Mouse (Mus musculus) forebrain, embryonic 13.5 days (tissue): ENCODE data around the gene Cfd. TPM values are rescaled to one million over a fixed set of nuclear protein-coding genes. Genes with fewer than 3 reads are reported as not detected.

Source experiments
- ATAC-seq: fragments of 200-750 bp; cut with Nextera tagmentation; 2 replicates; pipeline ENCODE4 v1.8.0; 2017
- H3K27ac ChIP-seq: fragments of 300-500 bp; sonication (generic); 2 replicates; pipeline ENCODE4 v1.5.1; 2015; ENCODE audit warnings: inconsistent platforms, mild to moderate bottlenecking, moderate library complexity
- H3K27me3 ChIP-seq: fragments of 300-500 bp; sonication (generic); 2 replicates; pipeline ENCODE4 v1.6.1; 2015; ENCODE audit warnings: mild to moderate bottlenecking, inconsistent platforms
- H3K36me3 ChIP-seq: fragments of 300-500 bp; sonication (generic); 2 replicates; pipeline ENCODE4 v1.6.1; 2015; ENCODE audit warnings: mild to moderate bottlenecking, inconsistent platforms; ENCODE audit not compliant: poor library complexity, severe bottlenecking
- H3K4me1 ChIP-seq: fragments of 300-500 bp; sonication (generic); 2 replicates; pipeline ENCODE4 v1.6.1; 2015; ENCODE audit warnings: inconsistent platforms
- H3K4me2 ChIP-seq: fragments of 300-500 bp; sonication (generic); 2 replicates; pipeline ENCODE4 v1.6.1; 2015; ENCODE audit warnings: inconsistent platforms, mild to moderate bottlenecking, moderate library complexity
- H3K4me3 ChIP-seq: fragments of 300-500 bp; sonication (generic); 2 replicates; pipeline ENCODE4 v1.5.1; 2015; ENCODE audit warnings: mild to moderate bottlenecking, inconsistent platforms
- H3K9ac ChIP-seq: fragments of 300-500 bp; sonication (generic); 2 replicates; pipeline ENCODE4 v1.6.1; 2015; ENCODE audit warnings: mild to moderate bottlenecking, inconsistent platforms
- H3K9me3 ChIP-seq: fragments of 300-500 bp; sonication (generic); replicated peaks from 2 replicates; pipeline ENCODE4 v1.6.1; 2016; ENCODE audit warnings: inconsistent platforms
- WGBS: fragments of 180-500 bp; shearing (Covaris S2); methylation state at CpG from one replicate; pipeline ENCODE4 v1.1.7; 2015; 5-methylcytosine and 5-hydroxymethylcytosine counted together
- polyA plus RNA-seq: library from polyadenylated mRNA; unstranded; fragments of >200 nt; fragmentation: Nextera tagmentation; extraction: Ambion mirVana; gene quantifications from 2 replicates; pipeline ENCODE4 v1.2.1, GENCODE M21; 2015

Gene Cfd
- polyA plus RNA-seq, 1 experiment from 2014 or later = not detected

GRCm38 (mm10) chr10:79924998-79925784, 34.5 kb downstream of the Cfd start:
- Histone ChIP-seq H3K9ac (no peak overlapping the region), H3K4me2 (peak overlapping the region; percentile 93), H3K27me3 (peaks cover 41% of the 10 kb centered on the region), H3K9me3 (no peaks in the 10 kb centered on the region), H3K36me3 (no peaks in the 10 kb centered on the region), H3K27ac (no peak overlapping the region), H3K4me3 (no peak overlapping the region), H3K4me1 (peaks cover 44% of the 10 kb centered on the region)
- 13% methylated on average over 29 of the region's 29 CpGs for WGBS
- peak; percentile 3; the same call in 1 of the 2 replicates for ATAC-seq

GRCm38 (mm10) chr10:79925785-79926490, 35.3 kb downstream of the Cfd start:
- ATAC-seq = no peak
- peaks cover 5% of the 10 kb centered on the region; the same call in 1 of the 2 replicates for H3K36me3 ChIP-seq
- H3K9ac ChIP-seq = peak overlapping the region; percentile 88
- peak overlapping the region; percentile 93 for H3K4me2 ChIP-seq
- peaks cover 34% of the 10 kb centered on the region for H3K27me3 ChIP-seq
- WGBS = 9% methylated on average over 14 of the region's 15 CpGs
- H3K4me1 ChIP-seq = peaks cover 41% of the 10 kb centered on the region
- H3K4me3 ChIP-seq = peak overlapping the region; percentile 98
- no peaks in the 10 kb centered on the region for H3K9me3 ChIP-seq
- H3K27ac ChIP-seq = 0 out of 2 replicates have a peak overlapping the region, but pooled peaks have one; percentile 89

- Histone ChIP-seq H3K4me2 (peak within 1 kb of the TSS; percentile 93), H3K27me3 (peaks cover 26% of the 10 kb centered on the region), H3K27ac (peak within 1 kb of the TSS; percentile 89), H3K4me1 (peaks cover 34% of the 10 kb centered on the region), H3K4me3 (peak within 1 kb of the TSS; percentile 98), H3K9ac (peak within 1 kb of the TSS; percentile 88), H3K9me3 (no peaks in the 10 kb centered on the region), H3K36me3 (peaks cover 13% of the 10 kb centered on the region)
- WGBS = under 1% methylated on average over 63 of the region's 63 CpGs
- peak; percentile 85 for ATAC-seq
These were observed 36.1 kb downstream of the Cfd start, which contains the start of gene Arid3a for GRCm38 (mm10) chr10:79926491-79927323. TSS of gene Arid3a (plus strand) at chr10:79927043.

GRCm38 (mm10) chr10:79927324-79928029, 36.8 kb downstream of the Cfd start:
- no peaks in the 10 kb centered on the region for H3K9me3 ChIP-seq
- under 1% methylated on average over 54 of the region's 54 CpGs for WGBS
- peak overlapping the region; percentile 93 for H3K4me2 ChIP-seq
- H3K4me1 ChIP-seq = peaks cover 34% of the 10 kb centered on the region
- H3K4me3 ChIP-seq = peak overlapping the region; percentile 98
- H3K36me3 ChIP-seq = peaks cover 21% of the 10 kb centered on the region
- peak overlapping the region; percentile 88 for H3K9ac ChIP-seq
- H3K27me3 ChIP-seq = peaks cover 18% of the 10 kb centered on the region
- H3K27ac ChIP-seq = peak overlapping the region; percentile 89
- ATAC-seq = peak; percentile 39

- ATAC-seq = no peak
- Histone ChIP-seq H3K9ac (peak overlapping the region; percentile 88), H3K27me3 (peaks cover 11% of the 10 kb centered on the region), H3K4me2 (peak overlapping the region; percentile 93), H3K9me3 (no peaks in the 10 kb centered on the region), H3K27ac (peak overlapping the region; percentile 89), H3K36me3 (peaks cover 26% of the 10 kb centered on the region), H3K4me1 (peaks cover 39% of the 10 kb centered on the region), H3K4me3 (peak overlapping the region; percentile 98)
- 2% methylated on average over 29 of the region's 29 CpGs for WGBS
These were observed 37.5 kb downstream of the Cfd start for GRCm38 (mm10) chr10:79928030-79928694.

- no peaks in the 10 kb centered on the region for H3K9me3 ChIP-seq
- H3K4me1 ChIP-seq = peaks cover 42% of the 10 kb centered on the region
These were observed 38.5 kb downstream of the Cfd start for GRCm38 (mm10) chr10:79928907-79929701.

GRCm38 (mm10) chr10:79929967-79930825, 39.5 kb downstream of the Cfd start:
- ATAC-seq = no peak
- Histone ChIP-seq H3K4me3 (no peak overlapping the region), H3K4me1 (peaks cover 46% of the 10 kb centered on the region), H3K4me2 (0 out of 2 replicates have a peak overlapping the region, but pooled peaks have one; percentile 93), H3K27ac (0 out of 2 replicates have a peak overlapping the region, but pooled peaks have one; percentile 57), H3K9me3 (no peaks in the 10 kb centered on the region), H3K27me3 (no peaks in the 10 kb centered on the region), H3K9ac (no peak overlapping the region), H3K36me3 (peaks cover 26% of the 10 kb centered on the region)
- whole genome bisulfite sequencing = 88% methylated on average over 18 of the region's 18 CpGs

More at GRCm38 (mm10) chr10:79928907-79929701, 38.5 kb downstream of the Cfd start:
- ATAC-seq = no peak
- Histone ChIP-seq H3K36me3 (peaks cover 26% of the 10 kb centered on the region), H3K4me3 (peak overlapping the region; percentile 98), H3K4me2 (peak overlapping the region; percentile 93), H3K9ac (peak overlapping the region; percentile 60), H3K27me3 (peaks cover 2% of the 10 kb centered on the region), H3K27ac (peak overlapping the region; percentile 57)
- 39% methylated on average over 9 of the region's 9 CpGs for WGBS

GRCm38 (mm10) chr10:79930826-79931186, 40.2 kb downstream of the Cfd start:
- no peak for ATAC-seq
- Histone ChIP-seq H3K27ac (no peak overlapping the region), H3K36me3 (peaks cover 26% of the 10 kb centered on the region), H3K9ac (no peak overlapping the region), H3K9me3 (no peaks in the 10 kb centered on the region), H3K27me3 (no peaks in the 10 kb centered on the region), H3K4me1 (peaks cover 43% of the 10 kb centered on the region), H3K4me3 (no peak overlapping the region), H3K4me2 (no peak overlapping the region)
- 87% methylated on average over 16 of the region's 16 CpGs for WGBS

GRCm38 (mm10) chr10:79931797-79932196, 41.1 kb downstream of the Cfd start:
- WGBS = 92% methylated on average over 9 of the region's 9 CpGs
- H3K9me3 ChIP-seq = no peaks in the 10 kb centered on the region
- peaks cover 41% of the 10 kb centered on the region for H3K4me1 ChIP-seq
- H3K36me3 ChIP-seq = peaks cover 26% of the 10 kb centered on the region
- H3K27me3 ChIP-seq = no peaks in the 10 kb centered on the region
- H3K4me3 ChIP-seq = no peak overlapping the region
- H3K4me2 ChIP-seq = no peak overlapping the region
- H3K9ac ChIP-seq = no peak overlapping the region
- no peak overlapping the region for H3K27ac ChIP-seq
- ATAC-seq = no peak
